Mouse (Mus musculus) hindbrain, embryonic 13.5 days (tissue): ENCODE measurements around the gene Fibp. TPM values are rescaled to one million over a fixed set of nuclear protein-coding genes. Genes with fewer than 3 reads are reported as not detected.
A peak's percentile ranks its signal among the peaks of the same experiment; 100 is the strongest.
"Not testable (repeated sequence)": the region's sequence is repeated elsewhere in the genome, so short reads cannot be mapped to it uniquely, and the experiment has no call there.

ENCODE experiments used
- ATAC-seq: fragments of 200-750 bp; cut with Nextera tagmentation; 2 replicates; pipeline ENCODE4 v1.8.0; 2017; ENCODE audit warnings: moderate TSS enrichment; ENCODE audit not compliant: low FRiP score
- H3K27ac ChIP-seq: fragments of 300-500 bp; sonication (generic); 2 replicates; pipeline ENCODE4 v1.5.1; 2015; ENCODE audit warnings: inconsistent platforms, mild to moderate bottlenecking, moderate library complexity
- H3K27me3 ChIP-seq: fragments of 300-500 bp; sonication (generic); 2 replicates; pipeline ENCODE4 v1.6.1; 2015; ENCODE audit warnings: mild to moderate bottlenecking, inconsistent platforms
- H3K36me3 ChIP-seq: fragments of 300-500 bp; sonication (generic); 2 replicates; pipeline ENCODE4 v1.6.1; 2015; ENCODE audit warnings: mild to moderate bottlenecking, inconsistent platforms
- H3K4me1 ChIP-seq: fragments of 300-500 bp; sonication (generic); replicated peaks from 2 replicates; pipeline ENCODE4 v1.6.1; 2015; ENCODE audit warnings: inconsistent platforms
- H3K4me2 ChIP-seq: fragments of 300-500 bp; sonication (generic); 2 replicates; pipeline ENCODE4 v1.6.1; 2015; ENCODE audit warnings: inconsistent platforms, mild to moderate bottlenecking, moderate library complexity
- H3K4me3 ChIP-seq: fragments of 300-500 bp; sonication (generic); 2 replicates; pipeline ENCODE4 v1.5.1; 2015; ENCODE audit warnings: mild to moderate bottlenecking, inconsistent platforms
- H3K9ac ChIP-seq: fragments of 300-500 bp; sonication (generic); 2 replicates; pipeline ENCODE4 v1.6.1; 2015; ENCODE audit warnings: mild to moderate bottlenecking, inconsistent platforms
- H3K9me3 ChIP-seq: fragments of 300-500 bp; sonication (generic); 2 replicates; pipeline ENCODE4 v1.6.1; 2016; ENCODE audit warnings: inconsistent platforms
- WGBS: fragments of 180-500 bp; shearing (Covaris S2); methylation state at CpG from one replicate; pipeline ENCODE4 v1.1.7; 2015; 5-methylcytosine and 5-hydroxymethylcytosine counted together
- polyA plus RNA-seq: library from polyadenylated mRNA; unstranded; fragments of >200 nt; fragmentation: Nextera tagmentation; extraction: Ambion mirVana; gene quantifications from 2 replicates; pipeline ENCODE4 v1.2.1, GENCODE M21; 2015

Gene Fibp
- polyA plus RNA-seq, 1 experiment from 2014 or later = 169 TPM

GRCm38 (mm10) chr19:5485821-5486220, 25.4 kb downstream of the Fibp start:
- Histone ChIP-seq H3K9me3 (no peaks in the 10 kb centered on the region), H3K9ac (no peak overlapping the region), H3K27ac (no peak overlapping the region), H3K4me1 (peaks cover 29% of the 10 kb centered on the region), H3K27me3 (no peaks in the 10 kb centered on the region), H3K4me3 (no peak overlapping the region), H3K4me2 (no peak overlapping the region), H3K36me3 (peaks cover 56% of the 10 kb centered on the region)
- no peak for ATAC-seq
- 93% methylated on average over 7 of the region's 7 CpGs for WGBS

GRCm38 (mm10) chr19:5486286-5486685, 25.9 kb downstream of the Fibp start:
- Histone ChIP-seq H3K27me3 (no peaks in the 10 kb centered on the region), H3K4me1 (peaks cover 29% of the 10 kb centered on the region), H3K27ac (no peak overlapping the region), H3K9ac (0 out of 2 replicates have a peak overlapping the region, but pooled peaks have one; percentile 78), H3K9me3 (no peaks in the 10 kb centered on the region), H3K4me2 (no peak overlapping the region), H3K36me3 (peaks cover 51% of the 10 kb centered on the region), H3K4me3 (no peak overlapping the region)
- 92% methylated on average over 8 of the region's 8 CpGs for WGBS
- no peak for ATAC-seq

GRCm38 (mm10) chr19:5486771-5487170, 26.4 kb downstream of the Fibp start:
- Histone ChIP-seq H3K9me3 (no peaks in the 10 kb centered on the region), H3K9ac (peak overlapping the region; percentile 78; the same call in 1 of the 2 replicates), H3K36me3 (peaks cover 46% of the 10 kb centered on the region), H3K4me2 (peak overlapping the region; percentile 68), H3K4me3 (0 out of 2 replicates have a peak overlapping the region, but pooled peaks have one; percentile 54), H3K27me3 (no peaks in the 10 kb centered on the region), H3K27ac (no peak overlapping the region), H3K4me1 (peaks cover 30% of the 10 kb centered on the region)
- no peak for ATAC-seq
- WGBS = 91% methylated on average over 4 of the region's 4 CpGs

DNA sequence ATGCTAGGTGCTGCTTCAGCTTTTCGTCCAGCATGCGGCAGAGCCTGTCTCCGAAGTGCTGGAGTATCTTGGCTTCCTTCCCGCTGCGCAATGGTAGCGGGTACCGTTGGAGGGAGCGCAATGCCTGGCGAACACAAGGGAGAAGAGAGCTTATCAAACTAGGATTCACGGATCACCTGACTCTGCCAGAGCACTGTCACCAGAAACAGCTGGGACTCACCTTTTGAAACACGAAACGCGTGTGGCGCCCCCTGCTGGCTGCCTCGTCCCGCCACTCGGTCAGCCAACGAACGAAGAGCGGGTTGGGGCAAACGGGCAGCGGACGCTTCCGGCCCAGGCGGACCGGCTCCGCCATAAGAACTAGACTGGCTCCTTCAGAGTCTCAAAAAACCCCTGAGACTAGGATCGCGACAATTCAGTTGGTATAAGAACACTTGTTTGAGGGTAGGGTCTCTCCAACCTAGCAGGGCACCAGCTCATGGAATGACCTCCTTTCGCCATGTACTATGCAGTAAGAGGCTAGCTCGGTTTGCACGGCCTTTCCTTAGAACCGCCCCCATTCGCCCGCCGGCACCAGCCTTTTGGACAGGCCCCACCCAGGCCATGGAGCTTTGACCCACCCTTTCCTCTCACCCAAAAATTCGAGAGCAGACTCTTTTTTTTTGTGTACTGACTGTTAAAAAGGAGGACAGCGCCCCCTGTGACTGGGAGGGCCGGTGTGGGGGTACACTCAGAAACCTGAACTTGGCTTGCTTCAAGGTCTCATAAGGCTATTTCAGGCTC, 27.5 kb downstream of the Fibp start, which contains the start of gene Mus81:
TSS of gene Mus81 (minus strand) at position 635 of the 783 bp plus-strand sequence.
- peak within 1 kb of the TSS; percentile 98 for H3K27ac ChIP-seq
- peak within 1 kb of the TSS; percentile 68 for H3K4me2 ChIP-seq
- peaks cover 42% of the 10 kb centered on the region for H3K36me3 ChIP-seq
- under 1% methylated on average over 39 of the region's 39 CpGs for WGBS
- peak within 1 kb of the TSS; percentile 78 for H3K9ac ChIP-seq
- no peaks in the 10 kb centered on the region for H3K27me3 ChIP-seq
- H3K4me3 ChIP-seq = peak within 1 kb of the TSS; percentile 54
- H3K9me3 ChIP-seq = no peaks in the 10 kb centered on the region
- H3K4me1 ChIP-seq = peaks cover 42% of the 10 kb centered on the region
- peak; percentile 53 for ATAC-seq

DNA sequence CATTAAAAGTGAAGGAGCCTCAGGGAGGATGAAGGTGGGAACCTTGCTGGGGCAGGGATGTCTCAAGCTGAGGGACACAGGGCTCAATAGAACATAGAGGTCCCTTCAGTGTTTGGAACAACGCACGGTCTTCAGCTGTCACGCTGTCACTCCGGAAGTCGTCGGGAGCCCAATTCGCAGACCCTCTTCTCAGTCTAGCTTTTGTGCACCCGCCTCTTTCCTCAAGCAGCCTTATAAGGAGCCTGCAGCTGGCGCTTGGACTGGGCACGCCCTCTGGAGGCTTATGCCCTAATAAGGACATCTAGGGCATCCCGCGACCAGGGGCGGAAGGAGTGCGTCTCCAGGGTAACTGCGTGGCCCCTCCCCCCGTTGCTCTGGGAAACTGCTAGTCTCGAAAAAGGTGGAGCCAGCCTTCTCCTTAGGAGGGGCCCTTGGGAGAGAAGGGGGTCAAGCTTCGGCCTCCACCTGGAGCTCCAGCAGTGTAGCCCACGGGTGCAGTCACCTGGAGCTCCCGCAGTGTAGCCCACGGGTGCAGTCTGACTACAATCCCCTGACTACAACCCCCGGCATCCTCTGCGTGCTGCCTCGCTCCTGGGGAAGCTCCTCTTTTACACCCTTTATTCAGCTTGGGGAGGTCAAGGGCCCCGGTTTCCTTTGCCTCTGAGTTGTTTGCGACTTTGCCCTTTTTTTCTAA, 28.6 kb downstream of the Fibp start:
- Histone ChIP-seq H3K4me1 (peaks cover 47% of the 10 kb centered on the region), H3K9ac (peak overlapping the region; percentile 74), H3K27me3 (no peaks in the 10 kb centered on the region), H3K36me3 (peaks cover 42% of the 10 kb centered on the region), H3K9me3 (no peaks in the 10 kb centered on the region), H3K4me2 (peak overlapping the region; percentile 68), H3K27ac (peak overlapping the region; percentile 98), H3K4me3 (peak overlapping the region; percentile 54)
- peak; percentile 73 for ATAC-seq
- under 1% methylated on average over 26 of the region's 26 CpGs for WGBS

GRCm38 (mm10) chr19:5489721-5490120, 29.3 kb downstream of the Fibp start:
- WGBS = 54% methylated on average over 10 of the region's 10 CpGs

GRCm38 (mm10) chr19:5490313-5490897, 30.0 kb downstream of the Fibp start, which contains the start of gene Cfl1:
TSS of gene Cfl1 (plus strand) at chr19:5490455.
- under 1% methylated on average over 61 of the region's 62 CpGs for WGBS
- ATAC-seq = peak; percentile 72
- Histone ChIP-seq H3K9me3 (no peaks in the 10 kb centered on the region), H3K4me2 (peak within 1 kb of the TSS; percentile 88), H3K27ac (peak within 1 kb of the TSS; percentile 99), H3K36me3 (peaks cover 40% of the 10 kb centered on the region), H3K4me1 (peaks cover 47% of the 10 kb centered on the region), H3K4me3 (peak within 1 kb of the TSS; percentile 99), H3K27me3 (no peaks in the 10 kb centered on the region), H3K9ac (peak within 1 kb of the TSS; percentile 97)

More at GRCm38 (mm10) chr19:5489721-5490120, 29.3 kb downstream of the Fibp start:
- peaks cover 42% of the 10 kb centered on the region for H3K36me3 ChIP-seq
- H3K4me1 ChIP-seq = peaks cover 47% of the 10 kb centered on the region
- not testable (repeated sequence) for ATAC-seq, H3K9me3 ChIP-seq, H3K27me3 ChIP-seq, H3K9ac ChIP-seq
- H3K27ac ChIP-seq = peak overlapping the region; percentile 99
- H3K4me2 ChIP-seq = peak overlapping the region; percentile 88
- H3K4me3 ChIP-seq = peak overlapping the region; percentile 99; the same call in 1 of the 2 replicates

- under 1% methylated on average over 59 of the region's 59 CpGs for WGBS
- peak; percentile 46 for ATAC-seq
- peak overlapping the region; percentile 97 for H3K9ac ChIP-seq
- no peaks in the 10 kb centered on the region for H3K27me3 ChIP-seq
- H3K4me2 ChIP-seq = peak overlapping the region; percentile 88
- peaks cover 47% of the 10 kb centered on the region for H3K4me1 ChIP-seq
- peaks cover 40% of the 10 kb centered on the region for H3K36me3 ChIP-seq
- peak overlapping the region; percentile 99 for H3K27ac ChIP-seq
- no peaks in the 10 kb centered on the region for H3K9me3 ChIP-seq
- peak overlapping the region; percentile 99 for H3K4me3 ChIP-seq
These were observed 30.7 kb downstream of the Fibp start for GRCm38 (mm10) chr19:5490898-5491708.

GRCm38 (mm10) chr19:5492641-5493040, 32.2 kb downstream of the Fibp start:
- no peak overlapping the region for H3K27ac ChIP-seq
- peak overlapping the region; percentile 12; the same call in 1 of the 2 replicates for H3K4me3 ChIP-seq
- H3K9me3 ChIP-seq = no peaks in the 10 kb centered on the region
- peak overlapping the region; percentile 88 for H3K4me2 ChIP-seq
- H3K27me3 ChIP-seq = no peaks in the 10 kb centered on the region
- no peak overlapping the region for H3K9ac ChIP-seq
- peaks cover 32% of the 10 kb centered on the region for H3K4me1 ChIP-seq
- 90% methylated on average over 4 of the region's 4 CpGs for WGBS
- peaks cover 53% of the 10 kb centered on the region for H3K36me3 ChIP-seq
- ATAC-seq = no peak

DNA sequence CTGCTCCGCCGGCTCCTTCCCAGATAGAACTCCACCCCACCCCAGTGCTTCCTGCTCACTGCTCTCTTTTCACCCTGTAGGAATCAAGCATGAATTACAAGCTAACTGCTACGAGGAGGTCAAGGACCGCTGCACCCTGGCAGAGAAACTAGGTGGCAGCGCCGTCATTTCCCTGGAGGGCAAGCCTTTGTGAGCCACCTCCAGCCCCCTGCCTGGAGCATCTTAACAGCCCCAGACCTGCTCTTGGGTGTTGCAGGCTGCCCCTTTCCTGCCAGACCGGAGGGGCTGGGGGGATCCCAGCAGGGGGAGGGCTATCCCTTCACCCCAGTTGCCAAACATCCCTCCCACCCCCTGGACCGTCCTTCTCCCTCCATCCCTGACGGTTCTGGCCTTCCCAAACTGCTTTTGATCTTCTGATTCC, 32.9 kb downstream of the Fibp start:
- H3K4me3 ChIP-seq = 0 out of 2 replicates have a peak overlapping the region, but pooled peaks have one; percentile 12

GRCm38 (mm10) chr19:5494314-5494713, 33.9 kb downstream of the Fibp start:
- Histone ChIP-seq H3K27me3 (no peaks in the 10 kb centered on the region), H3K36me3 (peaks cover 67% of the 10 kb centered on the region), H3K27ac (no peak overlapping the region), H3K4me3 (no peak overlapping the region), H3K9ac (no peak overlapping the region), H3K4me1 (peaks cover 19% of the 10 kb centered on the region), H3K9me3 (no peaks in the 10 kb centered on the region), H3K4me2 (no peak overlapping the region)
- 87% methylated on average over 3 of the region's 3 CpGs for WGBS
- ATAC-seq = no peak

More for the DNA sequence above, 32.9 kb downstream of the Fibp start:
- not testable (repeated sequence) for H3K9ac ChIP-seq, H3K27ac ChIP-seq, H3K4me2 ChIP-seq, H3K9me3 ChIP-seq, H3K27me3 ChIP-seq, ATAC-seq
- peaks cover 60% of the 10 kb centered on the region for H3K36me3 ChIP-seq
- 63% methylated on average over 9 of the region's 9 CpGs for WGBS
- H3K4me1 ChIP-seq = peaks cover 29% of the 10 kb centered on the region
